Mouse (Mus musculus) midbrain, embryonic 16.5 days (tissue): ENCODE results near the gene Ifi207. TPM values are rescaled to one million over a fixed set of nuclear protein-coding genes. Genes with fewer than 3 reads are reported as not detected.
"Not testable (repeated sequence)": the region's sequence is repeated elsewhere in the genome, so short reads cannot be mapped to it uniquely, and the experiment has no call there.

Experiments used
- ATAC-seq: fragments of 200-750 bp; cut with Nextera tagmentation; 2 replicates; pipeline ENCODE4 v1.8.0; 2017; ENCODE audit warnings: moderate TSS enrichment
- H3K27ac ChIP-seq: fragments of 300-500 bp; sonication (generic); 2 replicates; pipeline ENCODE4 v1.5.1; 2014; ENCODE audit warnings: mild to moderate bottlenecking, low read length, mixed read lengths
- H3K27me3 ChIP-seq: fragments of 300-500 bp; sonication (generic); 2 replicates; pipeline ENCODE4 v1.6.1; 2014; ENCODE audit warnings: low read depth, low read length, mixed read lengths; ENCODE audit not compliant: control insufficient read depth, insufficient read depth
- H3K36me3 ChIP-seq: fragments of 300-500 bp; sonication (generic); 2 replicates; pipeline ENCODE4 v1.6.1; 2014; ENCODE audit warnings: mild to moderate bottlenecking, low read length, moderate library complexity, mixed read lengths; ENCODE audit not compliant: control insufficient read depth, insufficient read depth
- H3K4me1 ChIP-seq: fragments of 300-500 bp; sonication (generic); 2 replicates; pipeline ENCODE4 v1.6.1; 2014; ENCODE audit warnings: mild to moderate bottlenecking, low read length, mixed read lengths; ENCODE audit not compliant: control insufficient read depth, insufficient read depth
- H3K4me2 ChIP-seq: fragments of 300-500 bp; sonication (generic); 2 replicates; pipeline ENCODE4 v1.6.1; 2014; ENCODE audit warnings: mild to moderate bottlenecking, low read length, mixed read lengths
- H3K4me3 ChIP-seq: fragments of 300-500 bp; sonication (generic); 2 replicates; pipeline ENCODE4 v1.5.1; 2014; ENCODE audit warnings: low read depth, mild to moderate bottlenecking, low read length, moderate library complexity, mixed read lengths
- H3K9ac ChIP-seq: fragments of 300-500 bp; sonication (generic); 2 replicates; pipeline ENCODE4 v1.6.1; 2014; ENCODE audit warnings: low read depth, low read length, mixed read lengths
- H3K9me3 ChIP-seq: fragments of 300-500 bp; sonication (generic); replicated peaks from 2 replicates; pipeline ENCODE4 v1.6.1; 2014; ENCODE audit warnings: mild to moderate bottlenecking, low read length, mixed read lengths; ENCODE audit not compliant: control insufficient read depth, poor library complexity, severe bottlenecking
- WGBS: fragments of 180-500 bp; shearing (Covaris S2); extraction: QIAGEN DNeasy Blood & Tissue Kit; methylation state at CpG from one replicate; pipeline ENCODE4 v1.1.7; 2014; 5-methylcytosine and 5-hydroxymethylcytosine counted together
- polyA plus RNA-seq: library from polyadenylated mRNA; unstranded; fragments of >200 nt; fragmentation: Nextera tagmentation; extraction: Ambion mirVana; gene quantifications from 2 replicates; pipeline ENCODE4 v1.2.1, GENCODE M21; 2015

The Ifi207 gene
- polyA plus RNA-seq, 1 experiment from 2014 or later, result 0.16 TPM

DNA sequence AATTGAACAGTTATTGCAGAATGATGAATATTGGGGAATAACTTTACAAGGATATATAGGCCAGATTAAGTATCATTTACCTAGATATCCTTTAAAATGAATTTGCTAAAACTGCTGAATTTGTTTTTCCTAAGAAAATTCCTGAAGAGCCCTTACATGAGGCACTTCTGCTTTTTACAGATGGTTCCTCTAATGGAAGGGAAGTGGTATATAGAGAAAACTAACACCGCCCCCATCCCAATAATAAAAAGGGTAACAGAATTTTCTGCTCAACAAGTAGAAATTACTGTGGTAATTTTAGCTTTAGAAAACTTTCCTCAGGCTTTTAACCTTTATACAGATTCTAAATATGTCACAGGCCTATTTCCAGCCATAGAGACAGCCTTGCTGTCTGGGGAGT is 47.3 kb downstream of the Ifi207 start:
- no peaks in the 10 kb centered on the region for H3K4me1 ChIP-seq
- no peaks in the 10 kb centered on the region for H3K9me3 ChIP-seq
- H3K36me3 ChIP-seq, result no peaks in the 10 kb centered on the region
- ATAC-seq, result no peak
- WGBS, result 95% methylated on average over 1 of the region's 1 CpGs
- H3K27me3 ChIP-seq, result no peaks in the 10 kb centered on the region
- no peak overlapping the region for H3K27ac ChIP-seq
- H3K4me3 ChIP-seq, result no peak overlapping the region
- H3K4me2 ChIP-seq, result no peak overlapping the region
- H3K9ac ChIP-seq, result no peak overlapping the region

DNA sequence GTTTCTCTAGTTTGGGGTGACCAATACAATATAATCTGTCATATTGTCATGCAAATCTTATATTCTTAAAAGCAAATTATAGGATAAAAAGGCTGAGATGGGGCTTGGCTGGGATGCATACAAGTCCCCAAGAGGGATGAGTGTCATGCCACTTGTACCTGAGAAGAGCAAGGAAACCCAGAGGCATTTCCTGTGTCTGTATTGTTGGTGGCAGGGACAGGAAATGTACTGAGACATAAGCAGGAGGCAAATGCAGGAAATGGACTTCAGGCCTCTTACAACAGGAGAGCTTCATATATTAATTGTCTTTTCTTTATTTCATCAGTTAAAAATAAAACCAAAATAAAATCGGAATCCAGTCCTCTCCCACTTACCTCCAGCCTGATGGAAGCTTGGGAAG is 62.9 kb downstream of the Ifi207 start:
- H3K4me2 ChIP-seq, H3K9ac ChIP-seq, H3K27me3 ChIP-seq, ATAC-seq, H3K27ac ChIP-seq, H3K4me3 ChIP-seq, H3K9me3 ChIP-seq, H3K4me1 ChIP-seq, H3K36me3 ChIP-seq: not testable (repeated sequence)
- 100% methylated on average over 1 of the region's 1 CpGs for WGBS

DNA sequence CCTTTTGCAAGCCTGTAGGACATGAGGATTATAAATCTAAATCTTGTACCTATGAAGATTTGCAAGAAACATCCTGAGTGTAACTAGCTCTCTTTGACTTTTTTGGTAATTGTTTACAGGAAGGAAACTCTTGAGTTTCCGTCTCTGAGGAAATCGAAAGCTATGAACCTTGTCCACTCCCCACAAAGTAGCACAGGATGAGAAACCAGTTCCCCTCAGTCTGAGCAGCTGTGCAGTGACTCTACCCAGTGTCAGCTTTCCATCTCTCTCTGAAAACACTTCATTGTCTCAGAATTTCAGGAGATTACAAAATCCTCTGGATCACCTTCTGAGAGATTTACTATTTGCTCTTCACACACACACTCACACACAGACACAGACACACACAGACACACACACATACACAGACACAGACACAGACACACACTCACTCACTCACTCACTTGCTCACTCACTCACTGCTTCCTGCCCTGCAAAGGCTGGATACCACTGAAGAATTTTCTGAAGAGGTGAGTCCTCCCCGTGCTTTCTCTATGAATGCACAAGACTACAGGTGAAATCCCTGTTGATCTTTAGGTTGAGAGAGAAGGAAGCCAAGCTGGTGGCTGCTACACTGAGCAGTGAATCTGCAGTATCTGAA is 68.0 kb downstream of the Ifi207 start, which contains the start of gene Ifi208:
TSS of gene Ifi208 (plus strand) at position 218 of the 640 bp plus-strand sequence.
- 57% methylated on average over 3 of the region's 3 CpGs for WGBS
- not testable (repeated sequence) for H3K4me1 ChIP-seq, H3K27ac ChIP-seq, H3K36me3 ChIP-seq, H3K9ac ChIP-seq, H3K4me3 ChIP-seq, H3K27me3 ChIP-seq, H3K4me2 ChIP-seq, H3K9me3 ChIP-seq, ATAC-seq

Other genes starting within 250 kb of the Ifi207 start
- gene Ifi214, start 205.8 kb downstream of the Ifi207 start, polyA plus RNA-seq, result not detected in 2 replicates
- not detected in 2 replicates for gene Ifi213, start 142.5 kb downstream of the Ifi207 start, polyA plus RNA-seq
- gene Ifi209, start 110.8 kb downstream of the Ifi207 start, polyA plus RNA-seq, result 0.10 TPM in 1 of 2 replicates, not detected in the other
- not detected in 2 replicates for gene Ifi208, start 68.1 kb downstream of the Ifi207 start, polyA plus RNA-seq
- gene Ifi204, start 25.2 kb upstream of the Ifi207 start, polyA plus RNA-seq, result 0.13 and 0.50 TPM in 2 replicates
- gene Ifi211, start 171.3 kb upstream of the Ifi207 start, polyA plus RNA-seq, result 0.24 and 0.45 TPM in 2 replicates
- gene Mndal, start 200.7 kb upstream of the Ifi207 start, polyA plus RNA-seq, result 1.1 and 1.2 TPM in 2 replicates
- 0.35 and 0.47 TPM in 2 replicates for gene Ifi203, start 200.9 kb upstream of the Ifi207 start, polyA plus RNA-seq
- 0.10 TPM in 1 of 2 replicates, not detected in the other for gene Ifi202b, start 241.0 kb upstream of the Ifi207 start, polyA plus RNA-seq